Mouse (Mus musculus) kidney, postnatal 10 days (tissue): ENCODE results near the gene Shroom2.
A peak's percentile ranks its signal among the peaks of the same experiment; 100 is the strongest.
"Not testable (repeated sequence)": the region's sequence is repeated elsewhere in the genome, so short reads cannot be mapped to it uniquely, and the experiment has no call there.

Experiments
- DNase-seq: peaks from one replicate; pipeline ENCODE4 v3.0.0; 2021; ENCODE audit warnings: mixed read lengths

The Shroom2 gene

DNA sequence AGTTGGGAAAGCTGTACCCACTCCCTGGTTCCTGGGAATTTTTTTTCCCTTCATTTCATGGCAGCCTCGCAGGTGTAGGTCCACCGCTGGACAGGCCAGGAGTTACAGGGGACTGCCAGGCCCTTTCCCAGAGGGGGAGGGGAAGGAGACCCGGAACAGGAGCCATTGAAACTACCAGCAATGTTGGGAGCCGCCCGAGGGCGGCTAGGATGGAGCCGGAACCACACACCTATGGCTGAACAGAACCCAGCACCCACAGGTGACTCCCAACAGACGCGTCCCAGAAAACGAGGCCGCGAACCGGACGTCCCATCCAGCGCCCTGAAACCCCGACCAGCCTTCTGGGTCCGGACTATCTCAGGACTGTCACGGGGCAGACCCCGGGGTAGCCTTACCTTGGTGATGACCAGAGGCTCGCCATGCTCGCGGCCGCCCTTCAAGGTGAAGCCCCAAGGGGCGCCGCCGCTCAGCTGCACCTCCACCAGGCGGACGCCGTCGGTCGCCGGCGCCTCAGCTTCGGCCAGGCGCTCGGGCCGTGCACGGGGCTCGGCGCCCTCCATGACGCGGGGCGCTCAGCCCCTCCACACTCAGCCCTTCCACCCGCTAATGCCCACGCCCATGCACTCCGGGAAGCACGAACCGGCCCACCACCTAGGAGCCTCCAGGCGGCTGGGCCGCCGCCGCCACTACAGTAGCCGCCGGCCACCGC, at the start of gene Shroom2:
Shroom2 (minus strand) TSS at position 575 of the 709 bp plus-strand sequence.
- peak; percentile 54 for DNase-seq

DNA sequence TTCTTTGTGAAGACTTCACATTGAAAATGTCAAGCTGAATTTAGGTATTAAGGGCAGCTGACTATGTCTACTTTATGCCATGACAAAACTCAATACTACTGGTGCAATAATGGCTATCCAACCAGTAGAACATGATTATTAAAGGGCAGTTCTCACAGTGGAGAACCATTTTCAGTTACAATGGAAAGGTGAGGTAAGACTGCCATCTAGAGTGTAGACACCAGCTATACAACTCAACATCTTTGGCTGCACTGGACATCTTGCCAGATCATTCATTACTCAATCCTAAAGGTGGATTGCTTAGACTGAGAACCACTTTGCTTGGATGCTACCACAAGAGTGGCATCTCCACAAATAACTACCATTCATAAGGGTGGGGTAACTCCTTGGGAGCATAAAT, 49.7 kb upstream of the Shroom2 start:
- DNase-seq = no peak

DNA sequence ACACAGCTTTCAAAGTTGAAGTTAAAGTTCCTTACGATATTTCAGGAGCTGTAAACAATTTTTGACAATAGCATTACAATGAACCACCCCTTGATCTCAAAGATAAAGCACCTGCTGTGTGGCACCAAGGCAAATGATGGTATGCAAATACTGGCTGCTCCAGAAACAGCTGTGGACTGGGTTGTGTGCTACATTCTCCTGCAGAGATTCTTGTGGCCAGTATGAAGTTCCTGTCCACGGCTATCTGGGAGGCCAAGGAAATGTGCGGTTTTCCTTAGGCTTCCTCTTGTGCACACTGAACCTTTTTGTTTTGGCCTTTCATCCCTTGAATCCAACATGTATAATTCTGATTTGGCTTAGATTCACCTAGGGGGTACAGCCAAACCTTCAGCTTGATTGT, 44.1 kb upstream of the Shroom2 start:
- no peak for DNase-seq

DNA sequence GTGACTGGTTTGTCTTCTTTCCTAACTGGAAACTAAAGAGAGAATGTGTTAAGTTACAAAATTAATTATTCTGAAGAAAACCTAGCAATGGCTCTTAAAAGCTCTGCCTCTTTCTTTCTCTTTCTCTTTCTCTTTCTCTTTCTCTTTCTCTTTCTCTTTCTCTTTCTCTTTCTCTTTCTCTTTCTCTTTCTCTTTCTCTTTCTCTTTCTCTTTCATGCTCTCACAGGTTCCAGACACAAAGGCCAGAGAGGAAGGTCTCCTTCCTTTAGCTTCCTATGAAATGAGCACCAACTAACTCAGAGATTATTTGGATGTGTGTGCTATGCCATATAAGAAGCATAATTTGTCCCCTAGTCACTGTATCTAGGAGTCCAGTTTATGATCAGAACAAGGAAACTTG, 36.1 kb upstream of the Shroom2 start:
- DNase-seq = no peak

DNA sequence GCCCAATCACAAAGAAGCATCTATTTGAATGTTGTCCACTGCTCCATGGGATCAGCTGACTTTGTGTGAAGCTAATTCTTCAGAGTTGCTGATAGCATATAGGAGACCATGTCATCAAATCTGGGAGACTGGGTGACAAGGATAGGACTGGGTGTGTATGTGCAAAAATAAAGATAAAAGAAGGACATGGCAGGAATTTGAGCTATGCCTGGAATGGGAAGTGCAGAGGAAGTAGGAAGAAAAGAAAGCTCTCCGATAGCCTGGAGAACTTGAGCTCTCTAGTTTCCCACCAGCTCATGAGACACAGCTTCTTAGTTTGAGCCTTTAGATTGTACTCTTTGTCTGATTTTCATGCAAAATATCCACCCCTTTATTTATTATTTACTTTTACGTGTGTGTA, 19.3 kb upstream of the Shroom2 start:
- no peak for DNase-seq

DNA sequence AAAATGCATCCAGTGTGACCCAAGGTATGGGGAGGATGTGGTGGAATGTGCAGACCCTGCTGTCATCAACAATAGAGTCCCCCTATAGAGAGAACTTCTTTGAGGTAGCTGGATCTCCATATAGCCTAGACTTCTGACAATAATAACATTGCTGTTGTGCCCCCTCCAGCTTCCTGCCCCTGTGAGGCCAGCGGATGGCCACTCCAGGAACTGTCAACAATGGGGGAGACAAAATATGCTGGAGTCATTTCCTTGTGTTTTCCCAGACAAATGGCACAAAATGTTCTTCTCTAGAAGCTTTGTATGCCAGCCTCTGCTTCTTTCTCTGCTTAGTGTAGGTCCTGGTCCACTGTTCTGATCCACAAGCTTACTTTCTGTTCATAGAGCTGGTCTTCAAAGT, 18.9 kb upstream of the Shroom2 start:
- no peak for DNase-seq

DNA sequence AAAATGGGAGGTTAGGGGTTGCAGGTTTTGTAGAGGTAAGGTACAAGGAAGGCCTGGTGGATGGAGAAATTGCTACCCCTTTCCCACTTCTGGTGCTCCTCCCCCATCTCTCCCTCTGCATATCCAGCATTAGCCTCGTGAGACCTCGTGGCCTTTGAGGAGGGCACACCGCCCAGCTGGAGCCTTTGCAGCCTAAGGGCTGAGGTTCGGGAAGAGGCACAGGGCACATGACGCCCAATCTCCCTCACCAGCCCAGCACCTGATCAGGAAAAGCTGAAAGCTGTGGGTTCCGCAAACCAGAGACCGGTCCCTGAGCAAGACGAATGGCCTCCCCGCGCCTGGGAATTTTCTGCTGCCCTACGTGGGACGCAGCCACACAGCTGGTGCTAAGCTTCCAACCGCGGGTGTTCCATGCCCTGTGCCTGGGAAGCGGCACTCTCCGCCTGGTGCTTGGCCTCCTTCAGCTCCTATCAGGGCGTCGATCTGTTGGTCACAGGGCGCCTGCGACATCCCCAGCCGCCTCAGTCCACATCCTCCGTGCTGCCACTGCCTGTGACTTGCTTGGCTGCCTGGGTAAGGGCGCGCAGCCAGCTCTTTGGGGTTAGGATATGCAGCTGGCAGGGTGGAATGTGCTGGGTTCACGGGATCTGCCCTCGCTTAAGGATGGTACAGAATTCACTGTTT, 12.6 kb upstream of the Shroom2 start, which contains the start of gene Gpr143:
Gpr143 (plus strand) TSS at position 202 of the 684 bp plus-strand sequence.
- DNase-seq = peak; percentile 44

DNA sequence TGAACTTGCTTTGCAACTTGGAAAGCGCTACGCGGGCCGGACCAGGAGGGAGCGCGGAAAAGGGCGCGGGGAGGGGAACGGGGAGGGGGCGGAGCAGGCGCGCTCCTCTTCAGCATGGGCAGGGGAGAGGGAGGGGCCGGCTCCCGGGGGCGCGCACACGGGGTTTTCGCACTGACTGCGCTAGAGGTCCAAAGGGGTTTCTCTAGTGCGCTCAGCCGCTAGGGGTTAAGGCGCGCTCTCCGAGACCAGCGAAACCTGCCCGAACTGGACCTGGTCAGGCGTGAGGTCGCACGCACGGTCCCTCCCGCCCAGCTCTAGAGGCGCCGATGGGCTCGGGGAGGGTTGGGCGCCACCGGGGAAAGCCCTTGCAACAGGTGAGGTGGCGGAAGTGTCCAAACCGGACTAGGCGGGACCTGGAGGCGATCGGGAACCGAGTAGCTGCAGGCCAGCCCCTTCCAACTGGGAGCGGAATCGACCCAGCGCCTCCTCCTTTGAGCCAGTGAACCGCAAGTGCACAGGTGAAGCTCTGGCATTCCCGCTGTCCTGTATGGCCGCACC, 414 bp upstream of the Shroom2 start:
- peak; percentile 88 for DNase-seq

DNA sequence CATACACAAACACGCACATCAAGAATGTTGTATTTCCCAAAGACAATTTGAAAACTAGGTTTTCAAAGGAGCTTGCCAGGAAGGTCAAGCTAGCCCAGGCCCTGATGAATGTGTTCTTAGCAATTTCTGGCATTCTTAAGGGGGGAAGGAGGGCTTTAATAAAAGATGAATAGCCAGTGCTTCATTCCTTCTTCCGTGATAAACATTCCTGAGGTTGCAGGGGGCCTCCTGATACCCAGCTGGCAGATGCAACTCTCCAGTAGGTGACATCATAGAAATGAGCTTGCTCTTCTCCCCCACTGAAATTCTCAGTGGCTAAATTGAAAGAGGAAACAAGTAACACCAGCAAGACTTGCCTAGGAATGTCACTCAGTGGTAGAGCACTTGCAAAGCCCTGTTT, 5.1 kb downstream of the Shroom2 start:
- DNase-seq = no peak

DNA sequence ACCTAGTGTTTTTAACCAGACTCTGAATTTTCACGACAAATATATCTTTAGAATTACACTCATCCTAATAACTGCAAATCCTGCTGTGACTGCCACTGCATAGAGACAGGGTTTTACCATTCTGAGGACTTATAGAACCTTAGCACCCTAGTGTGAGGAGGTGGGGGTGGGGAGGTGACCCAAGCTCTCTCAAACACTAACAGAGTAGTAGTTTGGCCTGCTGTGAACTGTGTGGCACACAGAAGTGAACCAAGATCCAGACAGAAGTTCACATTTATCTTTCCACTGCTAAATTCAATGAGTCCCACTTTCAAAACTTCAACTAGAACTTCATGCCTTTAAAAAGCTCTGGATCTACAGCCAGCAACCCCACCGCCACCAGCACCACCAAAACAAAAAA, 6.4 kb downstream of the Shroom2 start:
- no peak for DNase-seq

DNA sequence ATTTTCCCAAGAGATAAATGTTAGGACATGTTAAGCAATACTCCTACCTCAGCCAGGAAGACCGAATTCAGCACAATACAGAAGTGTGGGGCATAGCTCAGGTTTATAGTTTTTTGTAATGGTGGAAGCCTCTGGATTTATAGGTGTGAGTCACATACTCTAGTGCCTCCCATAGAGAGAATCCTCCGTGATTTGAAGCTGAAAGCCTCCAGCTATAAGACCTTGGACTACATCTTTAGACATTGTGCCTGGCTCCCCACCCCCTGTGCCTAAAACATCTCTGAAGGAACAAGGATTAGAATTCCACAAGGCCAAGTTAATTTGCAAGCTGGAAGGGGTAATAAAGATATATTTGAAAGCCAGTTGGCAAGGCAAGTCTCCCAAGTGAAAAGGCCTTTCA, 6.8 kb downstream of the Shroom2 start:
- no peak for DNase-seq

DNA sequence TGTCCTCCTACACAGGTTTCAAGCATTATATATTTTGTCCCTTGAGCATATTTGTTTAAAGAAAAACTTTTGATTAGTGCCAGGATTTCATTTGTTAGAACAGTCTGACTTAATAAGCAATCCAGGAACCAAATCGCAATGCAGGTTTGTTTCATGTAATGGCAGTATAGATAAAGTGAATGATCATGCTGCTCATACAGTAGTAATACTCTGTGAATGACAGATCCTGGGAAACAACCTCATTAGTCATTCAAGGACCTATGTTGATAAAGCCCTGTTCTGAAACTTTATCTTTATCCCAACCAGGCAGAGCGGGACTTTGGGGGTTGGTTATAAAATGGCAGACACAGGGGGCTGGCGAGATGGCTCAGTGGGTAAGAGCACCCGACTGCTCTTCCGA, 13.0 kb downstream of the Shroom2 start:
- DNase-seq = no peak

DNA sequence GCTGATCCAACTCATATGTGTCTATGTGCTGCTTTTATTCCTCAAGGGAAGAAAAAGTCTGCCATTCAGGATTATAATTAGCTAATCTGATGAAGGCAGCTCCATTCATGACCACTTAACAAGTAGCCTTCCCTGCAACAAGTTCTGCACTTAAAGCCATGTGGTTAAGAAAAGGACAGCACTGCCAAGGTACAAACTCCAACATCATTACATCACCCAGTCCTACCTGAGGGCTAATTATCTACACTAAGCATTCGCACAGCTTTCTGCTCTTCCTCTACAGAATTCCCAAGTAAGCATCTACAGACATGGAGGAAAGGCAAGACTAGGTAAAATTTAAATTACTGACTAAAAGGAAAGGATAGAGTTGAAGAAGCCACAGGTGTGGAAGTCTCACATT, 13.4 kb downstream of the Shroom2 start:
- DNase-seq = no peak

DNA sequence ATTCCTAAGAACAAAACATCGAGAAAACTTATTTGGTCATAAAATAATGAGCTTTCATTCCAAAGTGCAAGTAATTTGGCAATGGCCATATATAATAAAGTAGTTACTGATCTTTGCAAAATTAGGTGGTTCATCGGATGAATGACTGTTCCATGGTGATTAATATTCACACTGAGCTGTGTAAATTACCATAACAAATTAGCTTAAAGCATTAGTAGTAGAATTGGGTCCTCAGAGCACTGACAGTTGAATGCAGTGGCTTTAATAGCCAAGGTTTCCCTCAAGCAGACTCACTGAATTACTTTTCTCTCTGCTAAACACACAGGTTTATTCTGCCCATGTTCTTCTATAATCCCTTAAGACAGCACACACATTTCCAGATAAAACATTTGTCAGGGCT, 23.3 kb downstream of the Shroom2 start:
- no peak for DNase-seq

DNA sequence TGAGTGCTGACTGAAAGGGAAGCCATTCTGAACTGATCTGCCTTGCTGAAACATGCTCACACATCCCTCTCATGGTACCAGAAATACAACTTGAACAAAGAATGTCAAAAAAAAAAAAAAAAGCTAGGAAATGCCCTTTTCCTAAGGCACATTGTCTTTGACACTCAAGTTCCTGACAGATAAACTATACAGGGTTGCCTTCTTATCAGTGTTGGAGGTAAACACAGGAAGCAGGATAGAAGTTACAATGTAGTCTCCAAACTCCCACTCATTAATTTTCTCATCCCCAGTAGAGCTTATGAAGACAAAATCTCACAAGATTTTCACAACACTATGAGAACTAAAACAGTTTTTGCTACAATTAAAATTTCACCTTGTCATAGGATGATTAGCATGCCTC, 25.6 kb downstream of the Shroom2 start:
- no peak for DNase-seq

DNA sequence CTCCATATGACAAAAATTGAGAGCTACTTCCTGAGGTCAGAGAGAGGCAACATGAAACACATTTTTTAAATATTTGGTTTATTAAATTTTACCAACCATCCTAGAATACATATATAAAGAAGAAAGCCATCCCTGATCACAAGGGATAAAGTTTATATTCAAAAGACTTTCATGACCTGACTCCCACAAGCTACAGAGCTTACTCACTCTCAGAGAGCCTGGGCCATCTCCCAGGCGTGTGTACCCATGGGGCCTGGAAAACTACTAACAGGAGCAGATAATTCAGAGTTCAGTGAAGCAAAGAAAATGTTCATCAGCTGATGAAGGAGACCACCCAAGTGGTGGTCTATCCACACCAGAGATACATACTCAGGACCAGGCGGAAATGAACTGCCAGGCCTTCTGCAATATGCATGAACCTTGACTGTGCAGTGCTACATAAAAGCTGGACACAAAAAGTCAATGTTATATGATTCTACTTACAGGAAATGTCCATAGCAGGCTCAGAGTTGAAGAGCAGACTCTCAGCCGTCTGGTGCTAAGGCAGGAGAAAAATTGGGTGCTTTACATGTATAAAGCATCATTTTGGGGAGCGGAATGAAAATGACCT, 30.4 kb downstream of the Shroom2 start:
- DNase-seq = no peak

DNA sequence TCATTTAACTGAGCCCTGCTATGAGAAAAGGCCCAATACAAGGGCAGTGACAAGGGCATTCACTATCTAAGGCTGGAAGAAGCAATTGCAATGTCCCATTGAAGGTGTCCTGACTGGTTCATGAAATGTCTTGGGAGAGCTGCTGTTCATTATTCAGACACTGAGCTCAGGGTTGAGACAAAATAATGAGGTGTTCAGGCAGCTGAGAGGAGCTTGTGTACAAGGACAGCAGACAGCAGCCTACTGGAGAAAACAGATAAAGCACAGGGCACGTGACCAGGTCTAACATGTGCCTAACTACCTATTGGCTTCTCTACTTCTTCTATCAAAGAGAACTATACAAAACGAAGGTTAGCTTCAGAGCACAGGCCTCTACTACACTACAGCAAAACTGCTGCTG, 31.1 kb downstream of the Shroom2 start:
- no peak for DNase-seq

DNA sequence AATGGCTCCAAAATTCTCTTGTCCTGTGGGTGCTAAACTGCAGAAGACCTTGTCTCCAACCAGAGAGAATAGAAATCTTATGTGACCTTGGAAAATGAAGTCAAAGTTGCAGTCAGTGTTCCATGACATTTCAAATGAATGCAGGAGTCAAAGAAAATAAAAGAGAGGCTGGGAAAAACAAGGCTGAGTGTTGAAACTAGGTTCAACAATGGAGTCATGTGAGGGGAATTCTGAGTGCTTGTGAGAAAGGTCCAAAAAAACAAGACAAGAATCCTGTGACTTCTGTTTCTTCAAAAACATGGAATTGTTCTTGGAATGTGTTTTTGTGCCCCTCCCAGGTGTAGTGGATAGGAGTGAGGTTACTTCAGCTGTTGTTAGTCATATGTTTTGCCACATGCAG, 34.0 kb downstream of the Shroom2 start:
- no peak for DNase-seq

DNA sequence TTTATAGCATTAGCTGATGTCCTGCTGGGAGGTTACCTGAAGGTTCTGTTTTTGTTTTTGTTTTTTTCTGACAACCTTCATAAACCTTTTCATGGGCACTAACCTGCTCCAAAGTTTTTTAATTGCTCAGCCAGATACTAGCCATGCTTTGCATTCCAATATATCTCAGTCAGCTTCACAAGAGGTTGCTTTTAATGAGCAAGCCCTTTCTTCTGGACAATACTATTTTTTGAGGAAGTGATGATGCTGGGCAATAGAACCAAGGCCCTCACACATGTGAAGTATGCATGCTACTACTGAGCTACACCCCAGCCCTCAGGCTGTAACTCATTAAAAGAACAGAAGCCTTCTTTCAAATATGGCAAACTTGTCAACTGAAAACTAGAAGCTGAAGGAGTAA, 52.6 kb downstream of the Shroom2 start:
- DNase-seq = no peak

DNA sequence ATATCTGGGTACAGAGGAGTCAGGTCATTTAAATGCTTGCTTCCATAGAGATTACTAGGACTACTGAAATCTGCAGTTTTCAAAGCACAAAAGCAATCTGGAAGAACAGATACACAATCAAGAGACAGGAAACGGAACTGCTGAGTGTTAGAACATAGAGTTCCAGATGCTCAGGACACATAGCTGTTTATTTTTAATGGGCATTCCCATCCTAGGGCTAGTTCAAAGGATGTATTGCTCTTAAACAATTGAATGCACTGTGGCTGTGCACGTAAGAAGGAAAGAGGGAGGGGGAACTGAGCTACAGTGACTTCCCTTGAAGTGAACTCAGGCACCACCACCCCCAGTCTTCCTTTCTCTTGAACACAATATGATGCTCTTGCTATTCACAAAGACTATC, 58.5 kb downstream of the Shroom2 start:
- not testable (repeated sequence) for DNase-seq

DNA sequence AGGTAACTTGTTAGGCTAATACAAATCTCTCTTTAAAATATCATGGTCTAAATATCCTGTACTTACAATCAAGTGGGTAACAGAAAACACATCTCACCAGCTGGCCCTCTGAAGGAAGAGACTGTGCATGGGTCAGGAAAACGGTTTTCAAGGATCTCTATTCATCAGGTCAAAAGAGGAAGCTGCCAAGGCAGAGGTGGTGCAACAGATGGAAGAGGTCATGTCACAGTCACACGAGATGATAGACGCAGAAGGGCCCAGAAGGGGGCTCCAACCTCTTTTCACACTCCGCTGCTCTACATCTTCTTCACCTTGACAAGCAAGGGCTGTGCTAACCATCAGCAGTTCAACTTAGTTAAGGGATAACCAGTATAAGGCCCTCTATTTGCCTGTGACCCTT, 60.9 kb downstream of the Shroom2 start:
- DNase-seq = peak; percentile 32

DNA sequence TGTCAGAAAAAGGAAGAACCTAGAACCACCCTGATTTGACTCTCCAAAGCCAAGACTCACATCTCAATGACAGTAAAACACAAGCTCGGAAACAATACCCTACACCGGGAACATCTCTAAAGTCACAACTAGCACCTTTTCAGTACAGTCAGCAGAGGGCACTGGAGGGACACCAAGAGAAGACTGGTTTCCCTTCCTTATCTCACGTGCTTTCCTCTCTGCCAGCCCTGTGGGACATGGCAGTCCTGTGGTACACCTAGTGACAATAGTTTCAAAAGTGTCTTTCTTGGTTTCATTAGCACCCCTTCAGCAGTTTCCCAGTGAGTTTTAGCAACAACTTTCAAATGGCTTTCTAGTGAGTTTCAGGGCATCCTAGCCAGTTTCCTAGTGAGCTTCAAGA, 63.9 kb downstream of the Shroom2 start:
- peak; percentile 60 for DNase-seq

DNA sequence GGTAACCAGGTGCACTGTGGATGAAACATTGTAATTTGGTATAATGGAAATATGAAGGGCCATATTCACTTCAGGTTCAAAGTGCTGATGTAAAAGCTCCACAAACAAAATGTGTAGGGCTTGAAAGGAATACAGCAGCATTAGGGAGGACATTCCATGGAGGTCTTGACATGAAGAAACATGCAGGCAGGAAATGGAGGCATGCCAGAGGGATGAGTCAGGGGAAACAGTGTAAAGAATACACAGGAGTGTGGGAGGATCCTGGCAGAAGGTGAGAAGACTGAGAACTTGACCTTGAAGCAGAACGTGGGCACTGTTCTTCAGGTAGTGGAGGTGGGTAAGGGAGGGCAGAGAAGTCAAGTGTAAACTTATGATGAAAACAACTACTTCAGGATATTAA, 65.6 kb downstream of the Shroom2 start:
- DNase-seq = peak; percentile 41

DNA sequence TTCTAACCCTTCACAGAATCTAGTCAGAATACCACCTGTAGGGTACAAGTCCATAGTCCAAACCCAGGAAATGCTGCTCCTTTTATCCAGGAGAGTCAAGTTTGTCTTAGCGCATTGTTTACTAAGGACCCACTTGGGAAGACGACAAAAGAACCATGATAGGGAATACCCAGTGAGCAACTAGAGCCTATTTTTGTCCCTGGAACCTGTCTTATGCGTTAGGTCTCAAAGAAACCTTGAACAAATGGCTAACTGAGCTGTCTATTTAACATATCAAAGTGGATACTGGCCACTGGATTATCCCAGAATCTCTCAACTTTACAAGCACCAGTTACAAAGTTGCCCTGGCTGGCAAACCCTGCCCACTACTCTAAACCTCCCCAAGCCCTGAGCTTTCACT, 67.6 kb downstream of the Shroom2 start:
- DNase-seq = no peak
